Comparison of ENCODE assay signal across 23 mouse cellular contexts in genomic region chr10:70151171-70151570, GRCm38 (mm10). TPM values are rescaled to one million over a fixed set of nuclear protein-coding genes. Genes with fewer than 3 reads are reported as not detected.
"Had no signal": no experiment of that assay in that cellular context is flagged by ENCODE, and none has a peak within 500 bp of the region (broad histone marks: within the 10 kb centered on the region; RNA-seq: fewer than 3 reads in every experiment).

No protein-coding gene starts in this region.

- H3K9me3 ChIP-seq: limb, embryonic 12.5 days; limb, embryonic 15.5 days; liver, embryonic 13.5 days had no signal

- H3K9ac ChIP-seq: limb, embryonic 12.5 days; limb, embryonic 15.5 days; liver, embryonic 13.5 days had no signal

- H3K27ac ChIP-seq: kidney, postnatal 0 days; left cerebral cortex, adult 2 months; limb, embryonic 15.5 days; liver, embryonic 13.5 days; stomach, postnatal 0 days had no signal

- H3K4me3 ChIP-seq: left cerebral cortex, adult 2 months; limb, embryonic 12.5 days; limb, embryonic 15.5 days; liver, embryonic 13.5 days had no signal

- H3K4me2 ChIP-seq: limb, embryonic 12.5 days; limb, embryonic 15.5 days; liver, embryonic 13.5 days; midbrain, embryonic 11.5 days had no signal

- DNase-seq: kidney, postnatal 36 days; layer of hippocampus, postnatal 36 days; liver, embryonic 13.5 days; lung, adult 2 months; lung, postnatal 14 days; lung, postnatal 4 days; midbrain, embryonic 14.5 days; thymus, adult 2 months; thymus, postnatal 14 days; thymus, postnatal 4 days had no signal

- H3K27me3 ChIP-seq: limb, embryonic 12.5 days; limb, embryonic 15.5 days; liver, embryonic 13.5 days had no signal

RNA-seq across cellular contexts. Expression of gene Mrln, which starts 53.3 kb away (rescaled TPM):
- total RNA-seq: layer of hippocampus, adult 8-10 months; left cerebral cortex, adult 2 months; left cerebral cortex, postnatal 10 days; left cerebral cortex, postnatal 36 days; megakaryocyte progenitor cell, adult 5-6 weeks; megakaryocyte-erythroid progenitor cell, adult 5-6 weeks had no signal
- polyA plus RNA-seq: midbrain, embryonic 11.5 days; midbrain, embryonic 14.5 days; small intestine, adult 2 months; spleen, adult 2 months had no signal
